Mouse (Mus musculus) neural tube, embryonic 13.5 days (tissue): Measurements from ENCODE around the gene Akip1. TPM values are rescaled to one million over a fixed set of nuclear protein-coding genes. Genes with fewer than 3 reads are reported as not detected.

Experiments
- ATAC-seq: fragments of 200-750 bp; cut with Nextera tagmentation; 2 replicates; pipeline ENCODE4 v1.8.0; 2017; ENCODE audit warnings: low read depth, mild to moderate bottlenecking, moderate TSS enrichment, moderate library complexity
- H3K27ac ChIP-seq: fragments of 300-500 bp; sonication (generic); replicated peaks from 2 replicates; pipeline ENCODE4 v1.5.1; 2015; ENCODE audit warnings: moderate library complexity, mild to moderate bottlenecking, inconsistent platforms
- H3K27me3 ChIP-seq: fragments of 300-500 bp; sonication (generic); 2 replicates; pipeline ENCODE4 v1.6.1; 2015; ENCODE audit warnings: mild to moderate bottlenecking, inconsistent platforms
- H3K36me3 ChIP-seq: fragments of 300-500 bp; sonication (generic); 2 replicates; pipeline ENCODE4 v1.6.1; 2015; ENCODE audit warnings: mild to moderate bottlenecking, inconsistent platforms
- H3K4me1 ChIP-seq: fragments of 300-500 bp; sonication (generic); replicated peaks from 2 replicates; pipeline ENCODE4 v1.6.1; 2015; ENCODE audit warnings: inconsistent platforms
- H3K4me2 ChIP-seq: fragments of 300-500 bp; sonication (generic); 2 replicates; pipeline ENCODE4 v1.6.1; 2015; ENCODE audit warnings: inconsistent platforms, mild to moderate bottlenecking, moderate library complexity
- H3K4me3 ChIP-seq: fragments of 300-500 bp; sonication (generic); 2 replicates; pipeline ENCODE4 v1.5.1; 2015; ENCODE audit warnings: mild to moderate bottlenecking, inconsistent platforms
- H3K9ac ChIP-seq: fragments of 300-500 bp; sonication (generic); 2 replicates; pipeline ENCODE4 v1.6.1; 2015; ENCODE audit warnings: moderate library complexity, mild to moderate bottlenecking, inconsistent platforms
- H3K9me3 ChIP-seq: fragments of 300-500 bp; sonication (generic); 2 replicates; pipeline ENCODE4 v1.6.1; 2016; ENCODE audit warnings: inconsistent platforms
- WGBS: fragments of 180-500 bp; shearing (Covaris S2); methylation state at CpG from one replicate; pipeline ENCODE4 v1.1.7; 2015; 5-methylcytosine and 5-hydroxymethylcytosine counted together
- polyA plus RNA-seq: library from polyadenylated mRNA; unstranded; fragments of >200 nt; fragmentation: Nextera tagmentation; extraction: Ambion mirVana; gene quantifications from 2 replicates; pipeline ENCODE4 v1.2.1, GENCODE M21; 2015

The Akip1 gene
- 12.2 and 14.0 TPM in 2 replicates for polyA plus RNA-seq

DNA sequence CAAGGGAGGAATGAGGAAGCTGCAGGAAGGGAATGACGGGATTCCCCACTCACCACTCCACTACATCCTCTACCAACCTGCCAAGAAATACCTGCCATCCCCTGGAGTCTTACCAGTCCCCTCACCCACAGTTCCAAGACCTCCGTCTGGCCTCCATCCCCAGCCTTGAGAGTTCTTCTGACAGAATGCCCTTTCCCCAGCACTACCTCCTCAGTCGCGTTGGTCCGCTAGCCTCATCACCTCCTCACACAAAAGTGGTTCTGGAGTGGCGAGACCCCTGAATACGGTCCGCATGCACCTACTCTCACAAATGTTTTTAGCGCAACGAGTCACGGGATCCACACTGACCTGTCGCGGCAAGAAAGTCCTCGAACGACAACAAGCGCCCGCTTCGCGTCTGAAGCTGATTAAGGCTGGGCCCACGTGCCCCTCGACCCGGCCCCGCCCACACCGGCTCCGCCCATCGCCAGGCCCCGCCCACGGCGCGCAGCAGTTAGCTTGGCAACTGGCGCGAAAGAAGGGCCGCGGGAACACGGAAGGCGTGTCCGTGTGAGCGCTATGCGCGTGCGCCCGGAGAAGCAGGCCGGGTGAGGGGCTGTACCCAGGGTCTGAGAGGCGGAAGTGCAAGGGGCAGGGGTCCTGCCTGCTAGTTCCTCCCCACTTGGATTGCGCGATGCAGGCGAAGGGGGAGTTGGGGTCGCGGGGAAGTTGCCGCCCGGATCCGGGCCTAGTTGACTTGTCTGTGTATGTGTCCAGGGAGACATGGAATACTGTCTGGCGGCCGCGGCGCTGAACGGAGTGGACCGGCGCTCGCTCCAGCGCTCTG lies at the start of gene Akip1, which contains the start of gene St5:
Gene Akip1 (plus strand): TSS at position 501 of the 826 bp plus-strand sequence.
Gene St5 (minus strand): TSS at position 416 of the 826 bp plus-strand sequence.
- H3K9me3 ChIP-seq: no peaks in the 10 kb centered on the region
- peak within 1 kb of the TSS; percentile 71 for H3K9ac ChIP-seq
- WGBS: 2% methylated on average over 61 of the region's 61 CpGs
- H3K27me3 ChIP-seq: no peaks in the 10 kb centered on the region
- H3K4me3 ChIP-seq: peak within 1 kb of the TSS; percentile 53
- H3K36me3 ChIP-seq: no peaks in the 10 kb centered on the region
- peak within 1 kb of the TSS; percentile 77 for H3K27ac ChIP-seq
- peak; percentile 97 for ATAC-seq
- peaks cover 14% of the 10 kb centered on the region; the same call in 1 of the 2 replicates for H3K4me1 ChIP-seq
- peak within 1 kb of the TSS; percentile 69 for H3K4me2 ChIP-seq

DNA sequence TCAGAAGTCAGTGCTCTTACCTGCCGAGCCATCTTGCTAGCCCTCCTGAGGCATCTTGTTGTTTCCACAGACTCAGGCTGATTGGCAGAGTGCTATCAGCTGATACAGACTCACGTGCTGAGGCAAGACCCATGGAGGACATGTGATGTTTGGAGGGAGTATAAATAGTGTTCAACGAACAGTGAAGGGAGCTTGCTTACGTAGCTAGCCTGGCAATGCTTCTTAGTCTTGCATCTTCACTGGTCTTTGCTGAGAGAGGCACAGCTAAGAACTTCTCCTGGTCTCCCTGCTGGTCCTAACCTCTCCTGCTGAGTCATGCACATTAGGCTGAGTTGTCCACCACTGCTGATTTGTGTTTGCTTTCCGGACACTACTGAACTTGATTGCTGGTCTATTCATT lies 48.6 kb upstream of the Akip1 start:
- H3K27ac ChIP-seq: no peak overlapping the region
- H3K36me3 ChIP-seq: no peaks in the 10 kb centered on the region
- no peaks in the 10 kb centered on the region for H3K9me3 ChIP-seq
- no peaks in the 10 kb centered on the region for H3K27me3 ChIP-seq
- H3K9ac ChIP-seq: no peak overlapping the region
- ATAC-seq: no peak
- no peak overlapping the region for H3K4me2 ChIP-seq
- 85% methylated on average over 5 of the region's 5 CpGs for WGBS
- H3K4me3 ChIP-seq: no peak overlapping the region
- no peaks in the 10 kb centered on the region for H3K4me1 ChIP-seq

DNA sequence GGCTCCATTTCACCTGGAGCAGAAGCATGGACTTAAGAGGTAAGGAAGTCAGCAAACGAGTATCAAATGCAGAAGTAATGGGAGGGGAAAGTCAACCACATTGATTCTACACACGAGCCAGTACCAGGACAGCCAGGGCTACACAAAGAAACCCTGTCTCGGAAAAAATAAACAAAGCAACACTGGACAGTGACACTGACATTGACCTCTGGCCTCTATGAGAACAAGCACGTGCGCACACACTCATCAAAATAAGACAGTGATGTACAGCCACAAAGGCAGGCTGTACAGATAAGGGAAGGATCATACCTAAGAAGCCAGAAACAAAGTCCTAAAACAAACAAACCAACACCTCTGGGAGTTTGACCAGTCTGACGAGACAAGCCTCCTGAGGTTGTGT lies 45.6 kb upstream of the Akip1 start:
- WGBS: 61% methylated on average over 6 of the region's 6 CpGs
- Histone ChIP-seq H3K4me3 (no peak overlapping the region), H3K4me2 (no peak overlapping the region), H3K27ac (no peak overlapping the region), H3K9me3 (no peaks in the 10 kb centered on the region), H3K9ac (no peak overlapping the region), H3K36me3 (no peaks in the 10 kb centered on the region), H3K27me3 (no peaks in the 10 kb centered on the region), H3K4me1 (no peaks in the 10 kb centered on the region)
- ATAC-seq: no peak

DNA sequence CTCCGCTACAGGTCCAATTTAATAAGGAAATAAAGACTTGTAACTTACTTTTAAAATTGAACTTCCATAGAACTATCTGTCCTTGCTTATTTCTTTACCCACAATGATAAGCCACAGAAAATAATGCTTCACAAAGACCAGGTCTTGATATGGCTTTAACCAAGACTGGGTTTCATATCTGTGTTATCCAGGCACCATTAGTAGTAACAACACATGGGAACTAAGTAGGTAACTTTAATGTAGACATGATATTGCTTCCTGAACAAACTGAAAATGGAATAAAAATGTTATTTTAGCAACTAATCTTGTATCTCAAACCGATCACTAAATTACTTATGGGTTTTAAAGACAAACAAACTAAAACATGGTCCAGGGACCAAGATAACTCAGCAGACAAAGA lies 44.2 kb upstream of the Akip1 start:
- 91% methylated on average over 2 of the region's 2 CpGs for WGBS

DNA sequence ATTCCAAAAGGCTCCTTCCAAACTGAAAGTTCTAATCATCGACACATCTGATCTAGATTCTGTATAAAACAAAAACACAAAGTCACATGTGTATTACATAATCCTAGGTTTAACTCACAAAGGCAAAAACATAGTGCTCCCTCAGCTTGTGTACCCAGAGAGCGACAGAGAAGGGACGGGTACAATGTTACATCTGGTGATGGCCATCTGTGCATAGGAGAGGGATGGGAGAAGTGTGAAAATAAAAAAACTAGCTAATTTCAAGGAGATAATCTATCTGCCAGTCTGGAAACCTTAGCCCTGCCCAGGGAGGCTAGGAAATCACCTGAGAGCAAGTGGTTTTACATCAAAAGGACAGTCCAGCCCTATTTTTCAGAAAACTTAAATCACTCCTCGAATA lies 40.9 kb upstream of the Akip1 start:
- Histone ChIP-seq H3K9me3 (no peaks in the 10 kb centered on the region), H3K27me3 (no peaks in the 10 kb centered on the region), H3K36me3 (no peaks in the 10 kb centered on the region), H3K27ac (no peak overlapping the region), H3K4me2 (no peak overlapping the region), H3K4me3 (no peak overlapping the region), H3K9ac (no peak overlapping the region), H3K4me1 (no peaks in the 10 kb centered on the region)
- no peak for ATAC-seq
- 89% methylated on average over 4 of the region's 4 CpGs for WGBS

More for the DNA sequence above, 44.2 kb upstream of the Akip1 start:
- Histone ChIP-seq H3K27me3 (no peaks in the 10 kb centered on the region), H3K4me3 (no peak overlapping the region), H3K9ac (no peak overlapping the region), H3K4me1 (no peaks in the 10 kb centered on the region), H3K36me3 (no peaks in the 10 kb centered on the region), H3K9me3 (no peaks in the 10 kb centered on the region), H3K27ac (no peak overlapping the region), H3K4me2 (no peak overlapping the region)
- no peak for ATAC-seq

DNA sequence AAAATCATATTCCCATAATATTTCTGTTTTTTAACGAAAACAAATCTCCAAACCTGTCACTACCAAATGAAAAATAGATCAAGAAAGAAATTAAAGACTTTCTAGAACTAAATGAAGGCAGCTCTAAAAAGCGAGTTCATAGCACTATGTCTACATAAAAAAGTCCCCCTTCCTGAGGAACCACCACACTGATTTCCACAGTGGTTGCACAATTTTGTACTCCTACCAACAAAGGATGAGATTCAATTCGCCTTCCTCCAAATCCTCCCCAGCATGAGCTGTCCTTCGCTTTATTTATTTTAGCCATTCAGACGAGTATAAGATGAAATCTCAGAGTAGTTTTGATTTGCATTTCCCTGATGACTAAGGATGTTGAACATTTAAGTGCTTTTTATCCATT lies 36.8 kb upstream of the Akip1 start:
- no peak overlapping the region for H3K9ac ChIP-seq
- no peaks in the 10 kb centered on the region for H3K27me3 ChIP-seq
- no peak for ATAC-seq
- H3K4me1 ChIP-seq: peaks cover 12% of the 10 kb centered on the region; the same call in 1 of the 2 replicates
- no peak overlapping the region for H3K27ac ChIP-seq
- H3K4me3 ChIP-seq: no peak overlapping the region
- WGBS: 76% methylated on average over 5 of the region's 5 CpGs
- H3K36me3 ChIP-seq: no peaks in the 10 kb centered on the region
- H3K4me2 ChIP-seq: no peak overlapping the region
- H3K9me3 ChIP-seq: no peaks in the 10 kb centered on the region

DNA sequence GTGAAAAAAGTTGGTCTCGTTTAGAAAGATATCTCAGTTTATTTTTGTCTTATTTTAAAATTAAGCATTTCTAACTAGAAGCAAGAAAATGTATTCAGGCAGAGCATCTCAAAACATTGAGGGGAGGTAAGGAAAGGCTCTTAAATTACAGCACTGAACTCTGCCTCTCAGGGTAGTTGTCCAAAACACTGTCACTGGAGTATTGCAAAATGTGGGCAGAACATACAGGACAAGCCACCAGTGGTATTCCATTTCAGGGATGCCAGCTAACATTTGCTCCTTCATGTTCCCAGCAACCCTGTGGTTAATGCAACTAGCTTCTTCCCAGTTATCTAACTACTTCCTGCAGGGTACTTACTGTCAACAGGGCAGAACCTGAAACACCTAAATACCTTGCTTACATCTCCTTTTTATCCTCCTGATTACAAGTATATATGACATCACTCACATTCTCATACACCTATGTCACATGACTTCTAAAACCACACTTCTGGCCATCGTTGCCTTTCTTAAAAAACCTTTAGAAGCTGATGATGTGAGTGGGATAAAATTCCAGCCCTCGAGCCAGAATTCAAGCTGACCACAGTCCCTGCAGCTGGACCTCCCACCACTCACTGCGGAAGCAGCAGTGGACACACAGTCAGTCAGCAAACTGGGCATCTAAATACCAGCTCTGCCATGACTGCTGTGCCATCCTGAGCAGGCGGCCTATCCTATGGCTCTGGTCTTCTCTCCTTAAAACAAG lies 33.9 kb upstream of the Akip1 start:
- no peak for ATAC-seq
- H3K36me3 ChIP-seq: no peaks in the 10 kb centered on the region
- H3K4me2 ChIP-seq: peak overlapping the region; percentile 34
- 87% methylated on average over 5 of the region's 5 CpGs for WGBS
- H3K27ac ChIP-seq: no peak overlapping the region
- H3K9me3 ChIP-seq: no peaks in the 10 kb centered on the region
- 0 out of 2 replicates have a peak overlapping the region, but pooled peaks have one; percentile 26 for H3K9ac ChIP-seq
- peaks cover 15% of the 10 kb centered on the region for H3K4me1 ChIP-seq
- no peak overlapping the region for H3K4me3 ChIP-seq
- H3K27me3 ChIP-seq: no peaks in the 10 kb centered on the region

DNA sequence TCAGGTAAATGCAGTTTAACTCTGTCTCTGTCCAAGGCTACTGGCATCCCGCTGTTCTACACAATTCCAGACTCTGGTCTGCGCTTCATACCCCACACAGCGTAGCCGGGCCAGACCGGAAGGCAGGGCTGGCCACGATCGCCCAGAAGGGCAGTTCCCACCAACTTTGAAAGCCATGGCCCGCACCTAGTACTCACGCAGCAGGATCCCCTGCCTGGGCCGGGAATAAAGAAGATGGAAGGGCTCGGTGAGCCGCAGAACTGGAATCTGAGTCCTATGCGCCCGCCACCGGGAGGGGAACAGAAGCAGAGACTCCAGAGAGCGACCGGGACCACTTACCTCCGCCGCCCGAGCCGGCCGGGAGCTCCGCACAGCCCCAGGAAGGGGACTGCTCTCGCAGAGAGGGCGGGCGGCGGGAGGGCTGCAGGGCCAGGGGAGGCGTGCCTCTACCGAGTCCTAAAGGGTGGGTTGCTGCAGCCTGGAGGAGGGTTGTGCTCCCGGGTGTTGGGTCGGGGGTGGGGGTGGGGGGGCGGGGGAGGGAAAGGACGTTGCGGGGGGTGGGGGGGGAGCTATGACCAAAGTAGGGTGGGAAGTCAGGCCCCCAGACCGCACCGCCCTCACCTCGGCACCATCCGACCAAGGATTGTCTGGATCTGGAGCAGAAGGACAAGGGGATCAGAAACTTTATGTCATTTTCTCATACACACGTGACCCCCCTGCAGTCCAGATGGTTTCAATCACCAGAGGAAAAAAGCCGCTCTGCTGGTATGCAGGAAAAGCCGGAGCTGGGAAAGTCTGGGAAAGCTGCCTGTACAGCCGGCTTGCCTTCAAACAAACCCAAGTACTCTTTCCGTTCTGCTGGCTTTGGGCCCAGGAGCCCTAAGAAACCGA lies 31.7 kb upstream of the Akip1 start:
- H3K4me3 ChIP-seq: peak overlapping the region; percentile 62
- ATAC-seq: peak; percentile 96
- H3K4me1 ChIP-seq: peaks cover 15% of the 10 kb centered on the region
- peak overlapping the region; percentile 85 for H3K27ac ChIP-seq
- under 1% methylated on average over 40 of the region's 44 CpGs for WGBS
- peak overlapping the region; percentile 80 for H3K9ac ChIP-seq
- peak overlapping the region; percentile 90 for H3K4me2 ChIP-seq
- no peaks in the 10 kb centered on the region for H3K9me3 ChIP-seq
- H3K36me3 ChIP-seq: no peaks in the 10 kb centered on the region
- H3K27me3 ChIP-seq: no peaks in the 10 kb centered on the region

DNA sequence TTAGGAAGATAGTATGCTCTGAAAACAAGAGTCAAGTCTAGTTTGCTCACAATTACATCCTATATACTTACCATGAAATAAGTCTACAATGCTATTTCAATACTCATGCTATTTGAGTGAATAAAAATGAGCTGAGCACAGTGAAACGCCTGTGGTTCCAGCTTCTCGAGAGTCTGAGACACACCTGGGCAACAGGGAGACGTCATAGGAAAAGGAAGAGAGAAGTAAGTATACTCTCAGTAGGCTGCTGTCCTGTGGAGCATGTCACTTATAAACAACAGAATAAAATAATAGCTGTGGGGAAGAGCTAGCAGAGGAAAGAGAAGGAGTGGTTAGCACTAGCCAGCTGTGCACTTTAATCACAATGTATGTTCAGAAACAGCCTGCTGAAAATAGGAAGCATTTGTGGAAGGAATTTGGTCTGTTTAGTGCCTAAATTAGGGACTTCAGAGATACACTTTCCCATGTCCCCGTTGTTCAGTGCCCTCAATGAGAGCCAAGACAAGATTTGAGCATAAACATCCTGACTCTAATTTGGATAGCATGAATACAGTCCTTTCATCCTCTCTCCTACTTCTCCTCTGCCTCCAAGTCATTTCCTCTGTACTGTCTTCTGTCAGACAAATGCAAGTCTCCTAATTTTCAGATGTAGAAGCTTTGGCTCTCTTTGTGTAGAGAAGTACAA lies 28.4 kb upstream of the Akip1 start:
- ATAC-seq: no peak
- WGBS: 69% methylated on average over 4 of the region's 4 CpGs
- H3K27me3 ChIP-seq: no peaks in the 10 kb centered on the region
- H3K36me3 ChIP-seq: no peaks in the 10 kb centered on the region
- no peaks in the 10 kb centered on the region for H3K9me3 ChIP-seq
- no peak overlapping the region for H3K4me2 ChIP-seq
- H3K4me3 ChIP-seq: no peak overlapping the region
- H3K4me1 ChIP-seq: peaks cover 15% of the 10 kb centered on the region
- H3K9ac ChIP-seq: no peak overlapping the region
- H3K27ac ChIP-seq: no peak overlapping the region

DNA sequence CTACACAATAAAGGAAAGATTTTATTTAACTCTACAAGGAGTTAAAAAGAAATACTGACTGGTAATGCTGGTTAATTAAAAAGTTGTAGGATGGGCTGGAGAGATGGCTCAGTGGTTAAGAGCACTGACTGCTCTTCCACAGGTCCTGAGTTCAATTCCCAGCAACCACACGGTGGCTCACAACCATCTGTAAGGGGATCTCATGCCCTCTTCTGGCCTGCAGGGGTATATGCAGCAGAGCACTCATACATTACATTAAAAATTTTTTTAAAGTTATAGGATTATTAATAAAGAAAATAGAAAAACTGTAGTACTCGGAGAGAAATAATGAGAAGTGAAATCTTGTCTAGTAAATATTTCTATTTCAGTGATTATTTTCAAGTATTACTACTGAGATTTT lies 23.2 kb upstream of the Akip1 start:
- no peak for ATAC-seq
- WGBS: 82% methylated on average over 2 of the region's 2 CpGs
- H3K9me3 ChIP-seq: no peaks in the 10 kb centered on the region
- H3K9ac ChIP-seq: no peak overlapping the region
- no peak overlapping the region for H3K4me2 ChIP-seq
- H3K4me1 ChIP-seq: no peaks in the 10 kb centered on the region
- H3K4me3 ChIP-seq: no peak overlapping the region
- no peaks in the 10 kb centered on the region for H3K36me3 ChIP-seq
- H3K27ac ChIP-seq: no peak overlapping the region
- H3K27me3 ChIP-seq: no peaks in the 10 kb centered on the region

DNA sequence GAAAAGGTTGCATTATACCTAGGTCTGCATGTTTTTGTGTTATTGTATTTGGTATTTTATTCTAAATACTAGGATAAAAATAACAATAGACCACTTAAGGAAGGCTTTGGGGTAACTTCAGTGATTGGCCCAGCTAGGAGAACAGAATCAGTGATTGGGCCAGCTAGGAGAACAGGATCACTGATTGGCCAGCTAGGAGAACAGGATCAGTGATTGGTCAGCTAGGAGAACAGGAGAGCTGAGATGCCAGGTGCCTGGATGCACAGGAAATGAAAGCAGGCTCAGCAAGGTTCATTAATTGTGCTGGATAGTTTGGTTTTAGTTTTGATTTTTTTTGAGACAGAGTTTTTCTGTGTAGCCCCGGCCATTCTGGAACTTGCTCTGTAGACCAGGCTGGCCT lies 22.6 kb upstream of the Akip1 start:
- ATAC-seq: no peak
- H3K4me3 ChIP-seq: no peak overlapping the region
- H3K4me2 ChIP-seq: no peak overlapping the region
- no peaks in the 10 kb centered on the region for H3K27me3 ChIP-seq
- no peaks in the 10 kb centered on the region for H3K36me3 ChIP-seq
- H3K27ac ChIP-seq: no peak overlapping the region
- H3K9me3 ChIP-seq: no peaks in the 10 kb centered on the region
- WGBS: 92% methylated on average over 1 of the region's 1 CpGs
- no peak overlapping the region for H3K9ac ChIP-seq
- no peaks in the 10 kb centered on the region for H3K4me1 ChIP-seq
